Mouse (Mus musculus) lung, adult 2 months (tissue): ENCODE data around the gene Fcnb. TPM values are rescaled to one million over a fixed set of nuclear protein-coding genes. Genes with fewer than 3 reads are reported as not detected.

Source experiments
- DNase-seq: peaks from one replicate; pipeline ENCODE4 v3.0.0; 2022
- H3K4me1 ChIP-seq: fragments of 200-500 bp; 2 replicates; pipeline ENCODE4 v1.6.1; 2011; ENCODE audit warnings: low read length; ENCODE audit not compliant: control insufficient read depth, insufficient read depth
- H3K4me3 ChIP-seq: fragments of 200-500 bp; replicated peaks from 2 replicates; pipeline ENCODE3; 2011; ENCODE audit warnings: low read depth, mild to moderate bottlenecking, control low read depth, low read length; ENCODE audit errors: extremely low read depth
- CTCF ChIP-seq: fragments of 200-500 bp; IDR thresholded peaks from 2 replicates; pipeline ENCODE4 v1.5.1; 2011; ENCODE audit warnings: mild to moderate bottlenecking, low read length, control low read depth; ENCODE audit not compliant: insufficient read depth
- POLR2A ChIP-seq: fragments of 200-500 bp; IDR thresholded peaks from 2 replicates; pipeline ENCODE4 v1.6.1; 2011; ENCODE audit warnings: low read depth, mild to moderate bottlenecking, control low read depth, low read length, borderline replicate concordance; ENCODE audit errors: extremely low read depth
- WGBS: fragments of 180-500 bp; shearing (Covaris S2); methylation state at CpG from one replicate; pipeline ENCODE4 v1.1.7; 2018; 5-methylcytosine and 5-hydroxymethylcytosine counted together
- polyA plus RNA-seq: library from polyadenylated mRNA; depleted of rRNA; stranded (reverse); fragments of >200 nt; gene quantifications from 2 replicates; pipeline ENCODE4 v1.2.3, GENCODE M21; 2012; rRNA removed

The Fcnb gene
- 0.13 TPM in 1 of 2 replicates, not detected in the other for polyA plus RNA-seq

GRCm38 (mm10) chr2:28084768-28085167, at the start of gene Fcnb:
Gene Fcnb, minus strand, starts transcription at chr2:28084885.
- no peak for DNase-seq
- 85% methylated on average over 3 of the region's 3 CpGs for WGBS
- no peak for TF ChIP-seq POLR2A
- TF ChIP-seq CTCF: no peak
- no peak within 1 kb of the TSS for H3K4me3 ChIP-seq
- no peaks in the 10 kb centered on the region; the same call in 1 of the 2 replicates for H3K4me1 ChIP-seq

GRCm38 (mm10) chr2:28133833-28134232, 49.1 kb upstream of the Fcnb start:
- TF ChIP-seq POLR2A (no peak), CTCF (no peak)
- DNase-seq: no peak
- 80% methylated on average over 9 of the region's 9 CpGs for WGBS
- H3K4me1 ChIP-seq: no peaks in the 10 kb centered on the region
- H3K4me3 ChIP-seq: no peak overlapping the region

GRCm38 (mm10) chr2:28132117-28132516, 47.4 kb upstream of the Fcnb start:
- TF ChIP-seq CTCF: no peak

GRCm38 (mm10) chr2:28126763-28127438, 42.2 kb upstream of the Fcnb start:
- Histone ChIP-seq H3K4me3 (no peak overlapping the region), H3K4me1 (no peaks in the 10 kb centered on the region; the same call in 1 of the 2 replicates)
- DNase-seq: no peak
- WGBS: 45% methylated on average over 12 of the region's 12 CpGs
- TF ChIP-seq POLR2A: no peak
- TF ChIP-seq CTCF: no peak

More at GRCm38 (mm10) chr2:28132117-28132516, 47.4 kb upstream of the Fcnb start:
- no peak for DNase-seq
- H3K4me1 ChIP-seq: no peaks in the 10 kb centered on the region
- no peak overlapping the region for H3K4me3 ChIP-seq
- 77% methylated on average over 4 of the region's 4 CpGs for WGBS

- DNase-seq: no peak
- TF ChIP-seq POLR2A: no peak
- no peak for TF ChIP-seq CTCF
- H3K4me1 ChIP-seq: no peaks in the 10 kb centered on the region; the same call in 1 of the 2 replicates
- 87% methylated on average over 2 of the region's 2 CpGs for WGBS
- H3K4me3 ChIP-seq: no peak overlapping the region
Observed at GRCm38 (mm10) chr2:28123910-28124309, 39.2 kb upstream of the Fcnb start.

GRCm38 (mm10) chr2:28121309-28121708, 36.6 kb upstream of the Fcnb start:
- no peaks in the 10 kb centered on the region for H3K4me1 ChIP-seq
- TF ChIP-seq POLR2A: no peak
- TF ChIP-seq CTCF: no peak
- DNase-seq: no peak
- no peak overlapping the region for H3K4me3 ChIP-seq
- WGBS: 29% methylated on average over 4 of the region's 4 CpGs

- WGBS: 95% methylated on average over 9 of the region's 9 CpGs
- DNase-seq: no peak
- Histone ChIP-seq H3K4me1 (no peaks in the 10 kb centered on the region), H3K4me3 (no peak overlapping the region)
- no peak for TF ChIP-seq CTCF
- TF ChIP-seq POLR2A: no peak
Observed at GRCm38 (mm10) chr2:28120342-28120741, 35.7 kb upstream of the Fcnb start.

- TF ChIP-seq POLR2A (no peak), CTCF (no peak)
- Histone ChIP-seq H3K4me3 (no peak overlapping the region), H3K4me1 (no peaks in the 10 kb centered on the region)
- WGBS: 62% methylated on average over 6 of the region's 6 CpGs
- no peak for DNase-seq
Observed at GRCm38 (mm10) chr2:28118518-28119116, 33.9 kb upstream of the Fcnb start.

GRCm38 (mm10) chr2:28117490-28118308, 33.0 kb upstream of the Fcnb start:
- Histone ChIP-seq H3K4me3 (no peak overlapping the region), H3K4me1 (no peaks in the 10 kb centered on the region)
- WGBS: 49% methylated on average over 11 of the region's 11 CpGs
- DNase-seq: no peak
- TF ChIP-seq POLR2A (no peak), CTCF (no peak)

- no peaks in the 10 kb centered on the region for H3K4me1 ChIP-seq
- WGBS: 58% methylated on average over 5 of the region's 5 CpGs
- DNase-seq: no peak
- TF ChIP-seq CTCF (no peak), POLR2A (no peak)
- no peak overlapping the region for H3K4me3 ChIP-seq
Observed at GRCm38 (mm10) chr2:28108763-28109162, 24.1 kb upstream of the Fcnb start.
